Mouse (Mus musculus) spleen, adult 2 months (tissue): ENCODE measurements at regions not wholly inside any gene's neighbourhood (a gene's known extent, or its start where the extent isn't known, plus 50 kb on each side); places are given as distances from the start of the nearest gene placed in this dataset.

Experiments used
- CTCF ChIP-seq: fragments of 200-500 bp; IDR thresholded peaks from 2 replicates; pipeline ENCODE4 v1.5.1; 2011; ENCODE audit warnings: mild to moderate bottlenecking, inconsistent platforms; ENCODE audit not compliant: insufficient read depth, insufficient read length, insufficient replicate concordance; ENCODE audit errors: extremely low read depth
- POLR2A ChIP-seq: fragments of 200-500 bp; IDR thresholded peaks from 2 replicates; pipeline ENCODE4 v1.6.1; 2011; ENCODE audit warnings: low read depth, low read length, inconsistent platforms

- TF ChIP-seq CTCF = no peak
- no peak for TF ChIP-seq POLR2A
These were observed 206.9 kb downstream of the Wdr11 start for GRCm38 (mm10) chr7:129798525-129798924.
